Mouse (Mus musculus) urinary bladder, postnatal 25 days (tissue): ENCODE measurements around the gene Cdk6.

Experiments
- DNase-seq: peaks from one replicate; pipeline ENCODE4 v3.0.0; 2022; ENCODE audit warnings: low spot score

The Cdk6 gene

GRCm38 (mm10) chr5:3574825-3575224 is 233.5 kb downstream of the Cdk6 start:
- DNase-seq: no peak

- DNase-seq: no peak
Measured at GRCm38 (mm10) chr5:3577939-3578338, 236.7 kb downstream of the Cdk6 start.

GRCm38 (mm10) chr5:3579066-3579465 is 237.8 kb downstream of the Cdk6 start:
- no peak for DNase-seq
